Mouse (Mus musculus) kidney, postnatal 4 days (tissue): ENCODE measurements around the gene Idh3g.
A peak's percentile ranks its signal among the peaks of the same experiment; 100 is the strongest.

Experiments used
- DNase-seq, 2 experiments: peaks; one replicate each; pipeline ENCODE4 v3.0.0; 2021; ENCODE audit warnings: mixed read lengths in 2 of 2

Gene Idh3g

DNA sequence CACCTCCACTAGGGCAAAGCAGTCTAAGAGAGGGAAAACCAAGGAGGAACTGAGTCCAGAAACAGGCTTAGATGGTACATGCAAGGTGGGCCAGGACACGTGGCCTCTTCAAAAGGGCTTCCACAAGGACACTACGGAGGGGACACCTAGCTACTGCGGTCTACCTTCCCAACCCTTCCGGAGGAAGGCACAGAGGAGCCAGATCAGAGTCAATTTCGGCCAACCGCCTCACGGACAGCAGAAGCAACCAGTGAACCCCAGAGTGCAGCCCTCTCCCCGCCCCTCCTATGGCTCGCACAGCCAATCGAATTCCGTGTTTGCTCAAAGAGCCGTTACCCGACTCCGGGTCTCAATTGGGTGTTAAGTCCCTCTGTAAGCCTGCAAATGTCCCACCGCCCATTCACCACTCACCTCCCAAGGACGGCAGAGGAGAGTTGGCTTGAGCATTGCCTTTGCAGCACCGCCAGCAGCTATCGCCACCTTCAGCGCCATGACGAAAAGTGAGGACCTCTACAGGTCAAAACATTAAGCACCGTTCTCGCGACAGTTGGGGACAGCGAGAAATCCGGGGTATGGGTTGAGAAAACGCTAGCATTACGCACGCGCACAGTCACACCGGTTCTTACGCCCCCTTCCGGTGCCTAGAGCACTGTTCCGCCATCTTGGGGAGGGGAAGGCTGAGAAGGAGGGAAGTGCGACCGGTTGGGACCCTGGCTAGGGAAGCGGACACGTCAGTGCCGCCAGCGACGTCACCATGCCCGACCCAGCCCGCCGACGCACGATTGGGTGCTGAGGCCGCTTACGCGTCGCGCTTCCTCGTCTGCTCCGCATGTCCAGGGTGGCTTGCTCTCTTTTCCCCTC, at the start of gene Idh3g, which contains the start of gene Ssr4:
TSS of gene Idh3g (minus strand) at position 534 of the 861 bp plus-strand sequence.
TSS of gene Ssr4 (plus strand) at position 665 of the 861 bp plus-strand sequence.
- DNase-seq: peak; percentile 90 to 94

DNA sequence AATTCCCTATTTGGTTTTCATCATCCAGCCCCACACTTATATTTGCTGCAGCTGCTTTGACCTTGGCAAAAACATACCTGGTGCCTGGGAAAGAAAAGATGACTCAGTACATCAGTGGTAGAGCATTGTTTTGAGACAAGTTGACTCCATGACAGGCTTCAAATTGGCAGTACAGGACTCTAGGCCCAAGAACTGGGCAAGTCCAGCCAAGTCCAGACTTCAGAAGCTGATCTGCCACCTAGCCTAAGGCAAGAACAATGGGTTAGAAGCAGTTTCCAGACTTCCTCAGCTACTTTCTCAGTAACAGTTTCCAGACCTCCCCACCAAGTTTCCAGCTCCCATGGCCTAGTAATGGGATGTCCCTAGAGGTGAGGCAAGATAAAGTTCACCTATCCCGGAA, 49.0 kb upstream of the Idh3g start:
- no peak for DNase-seq

DNA sequence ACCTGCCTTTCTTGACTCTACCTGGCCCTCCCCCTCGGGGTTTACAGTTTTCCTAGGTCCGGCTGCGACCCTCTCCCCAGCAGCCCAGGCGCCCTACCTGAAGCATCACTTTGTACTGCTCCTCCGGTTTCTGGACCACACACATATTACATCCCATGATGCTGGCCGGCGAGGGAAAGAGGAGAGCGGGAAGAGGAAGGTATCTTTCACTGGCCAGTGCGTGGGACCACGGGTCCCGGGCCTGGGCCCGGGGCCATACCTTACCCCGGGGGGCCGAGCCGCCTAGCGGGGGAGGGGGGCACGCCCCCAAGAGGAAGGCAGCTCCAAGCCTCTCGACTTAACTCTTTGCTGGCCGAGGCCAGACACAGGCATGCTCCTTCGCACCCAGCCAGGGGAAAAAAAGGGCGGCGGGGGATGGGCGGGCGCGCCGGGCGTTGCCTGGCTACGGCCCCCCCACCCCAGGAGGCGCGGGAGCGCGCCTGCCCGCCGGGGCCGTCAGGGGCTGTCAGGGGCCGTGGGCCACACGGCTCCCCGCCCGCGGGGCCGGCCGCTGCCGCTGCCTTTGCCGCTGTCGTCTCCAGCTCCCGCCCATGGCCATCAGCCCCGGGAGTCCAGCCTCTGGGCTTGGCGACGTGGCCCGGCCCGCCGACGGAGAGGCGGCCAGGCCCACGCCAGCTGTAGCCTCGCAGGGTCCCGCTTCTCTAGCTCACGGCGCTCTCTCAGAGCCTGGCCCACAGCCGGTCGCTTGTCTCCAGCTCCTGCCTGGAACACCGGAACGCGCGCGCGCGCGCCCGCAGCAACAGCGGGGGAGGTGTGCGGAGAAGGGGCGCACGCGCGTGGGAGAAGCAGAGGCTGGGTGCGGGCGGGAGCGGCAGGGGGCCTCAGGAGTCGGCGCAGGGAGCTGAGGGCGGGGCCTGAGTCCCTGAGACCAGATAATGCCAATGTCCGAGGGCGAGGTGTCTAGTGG, 37.8 kb upstream of the Idh3g start, which contains the start of gene Pdzd4:
TSS of gene Pdzd4 (minus strand) at position 785 of the 967 bp plus-strand sequence.
- peak; percentile 75 to 79 for DNase-seq

DNA sequence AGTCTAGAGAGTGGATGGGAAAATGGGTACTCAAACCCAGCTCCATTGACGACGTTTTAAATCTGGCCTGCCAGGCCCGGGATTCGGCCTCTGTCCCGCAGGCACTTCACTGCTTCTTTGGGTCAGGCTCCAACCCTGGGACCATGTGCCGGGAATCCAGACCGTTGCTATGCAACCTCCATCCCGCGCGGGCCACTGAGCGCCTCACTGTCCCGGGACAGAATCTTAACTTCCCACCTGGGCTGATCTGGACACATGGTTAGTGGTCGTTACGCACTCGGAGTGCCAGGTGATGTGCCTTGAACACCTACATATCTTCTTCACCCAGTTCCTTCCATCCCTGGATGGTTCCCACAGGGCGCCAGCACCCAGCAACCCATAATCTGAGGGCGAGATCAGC, 37.0 kb upstream of the Idh3g start:
- peak; percentile 11 to 25 for DNase-seq

DNA sequence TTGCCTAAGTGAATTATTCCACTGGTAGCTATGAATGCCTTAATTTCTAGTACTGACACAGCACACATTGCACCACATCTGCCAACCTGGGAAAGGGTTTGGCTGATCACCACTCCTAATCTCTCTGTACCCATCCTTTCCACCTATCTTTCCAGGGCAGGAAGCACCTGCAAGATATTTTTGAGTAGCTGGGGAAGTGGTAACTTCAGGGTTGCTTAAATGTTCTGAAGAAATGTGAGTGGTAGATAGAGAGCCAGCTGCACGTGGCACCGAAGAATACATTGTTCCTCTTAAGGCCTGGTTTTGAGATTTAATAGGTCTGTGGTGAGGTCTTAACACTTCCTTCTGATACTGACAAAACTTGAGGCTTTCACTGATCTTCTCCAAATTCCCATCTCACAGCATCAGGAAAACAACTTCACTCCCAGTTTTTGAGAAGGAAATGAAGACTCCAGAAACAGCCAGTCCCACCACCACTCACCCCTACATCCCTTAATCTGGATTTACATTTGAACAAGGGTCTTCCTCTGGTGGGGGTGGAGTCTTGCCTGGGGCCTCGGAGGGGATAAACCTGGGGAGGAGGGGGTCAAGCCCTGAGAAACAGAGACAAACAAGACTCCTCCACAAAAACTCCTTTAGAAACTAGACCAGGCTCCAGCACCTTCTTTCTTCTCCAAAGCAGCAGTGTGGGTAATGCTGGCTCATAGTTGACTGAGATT, 30.1 kb upstream of the Idh3g start:
- no peak for DNase-seq

DNA sequence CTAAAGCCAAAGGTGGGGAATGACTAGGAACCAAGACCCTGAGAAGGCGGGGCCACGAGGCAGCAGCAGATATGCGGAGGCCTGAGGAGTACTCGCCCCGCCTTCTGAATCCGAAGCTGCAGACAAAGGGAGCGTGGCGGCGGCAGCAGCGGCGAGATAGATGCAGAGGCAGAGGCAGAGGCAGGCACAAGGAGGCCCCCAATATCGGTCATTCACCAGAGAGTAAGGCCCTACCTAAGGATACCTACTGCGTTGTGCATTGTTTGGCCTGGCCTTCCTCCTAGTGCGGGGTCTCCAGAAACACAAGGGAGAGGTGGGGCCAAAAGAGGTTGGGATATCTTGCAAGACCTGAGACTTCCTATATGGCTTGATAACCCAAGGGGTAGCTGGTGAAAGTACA, 28.4 kb upstream of the Idh3g start:
- peak; percentile 26 to 33 for DNase-seq

DNA sequence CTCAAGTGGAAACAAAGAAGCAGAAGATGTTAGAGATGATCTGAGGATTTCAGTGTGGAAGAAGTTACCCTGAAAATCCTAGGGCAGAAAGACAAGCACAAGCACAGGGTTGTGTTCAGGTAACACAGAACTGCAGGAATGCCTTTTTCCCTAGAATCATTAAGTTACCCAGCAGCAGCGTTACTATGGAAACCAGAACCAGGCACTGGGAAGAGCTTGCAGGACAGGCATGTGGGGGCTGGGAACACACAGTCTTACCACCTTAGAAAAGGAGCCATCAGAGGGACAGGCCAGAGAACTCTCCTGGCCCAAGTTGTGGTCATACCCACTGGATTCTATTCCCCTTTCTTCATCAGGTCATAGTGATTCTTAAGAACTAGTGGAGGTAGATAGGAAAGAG, 19.1 kb upstream of the Idh3g start:
- DNase-seq: no peak

DNA sequence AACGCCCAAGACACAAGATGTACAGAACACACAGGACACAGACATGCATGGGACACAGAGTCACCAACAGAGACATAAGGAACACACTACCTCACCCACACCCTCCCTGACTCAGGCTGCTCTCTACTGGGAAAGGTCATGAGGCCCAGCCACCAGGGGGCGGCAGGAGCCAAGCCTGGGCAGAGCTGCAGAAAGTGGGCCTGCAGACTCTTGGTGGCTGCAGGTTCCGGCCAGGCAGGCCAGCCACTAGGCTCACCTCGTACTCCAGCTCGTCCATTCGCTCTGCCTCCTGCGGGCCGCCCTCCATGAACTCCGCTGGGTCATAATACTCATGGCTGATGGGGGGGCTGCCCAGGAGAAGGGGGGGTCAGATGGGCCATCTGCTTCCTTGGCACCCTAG, 11.8 kb upstream of the Idh3g start:
- peak; percentile 82 to 88 for DNase-seq

DNA sequence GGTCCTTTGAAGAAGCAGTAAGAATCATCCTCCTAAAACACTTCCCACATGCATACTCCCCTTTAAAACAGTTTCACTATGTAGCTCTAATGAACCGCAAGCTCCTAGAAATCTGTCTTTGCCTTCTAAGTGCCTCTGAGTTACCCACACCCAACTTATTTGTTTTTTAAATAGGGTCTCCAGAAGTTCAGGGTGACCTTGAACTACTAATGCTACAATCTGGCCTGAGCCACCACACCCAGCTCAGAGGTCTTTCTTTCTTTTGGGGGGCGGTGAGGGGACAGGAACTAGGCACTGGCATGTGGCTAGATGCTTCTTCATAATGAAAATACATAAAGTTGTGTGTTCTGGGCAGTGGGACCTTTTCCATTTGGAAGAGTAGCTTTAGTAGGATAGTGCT, 10.8 kb upstream of the Idh3g start:
- DNase-seq: no peak

DNA sequence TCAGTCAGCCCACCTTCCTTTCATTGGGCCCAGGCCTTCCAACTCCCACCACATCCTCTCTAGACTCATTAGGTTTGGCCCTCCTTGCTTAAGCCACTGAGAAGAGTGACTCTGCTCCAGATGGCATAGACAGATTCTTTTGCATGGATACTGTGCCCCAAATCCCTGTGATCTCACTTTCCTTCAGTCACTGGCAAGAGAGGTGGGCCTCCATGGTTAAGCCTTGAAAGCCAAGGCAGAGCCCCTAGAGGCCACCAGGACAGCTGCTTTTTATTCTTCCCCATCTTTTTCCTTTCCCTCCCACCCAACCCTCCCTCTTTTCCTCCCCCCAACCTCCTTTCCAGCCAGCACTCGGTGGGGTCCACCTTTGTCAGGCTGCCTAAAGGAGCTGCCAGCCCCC, 6.8 kb upstream of the Idh3g start:
- DNase-seq: no peak

DNA sequence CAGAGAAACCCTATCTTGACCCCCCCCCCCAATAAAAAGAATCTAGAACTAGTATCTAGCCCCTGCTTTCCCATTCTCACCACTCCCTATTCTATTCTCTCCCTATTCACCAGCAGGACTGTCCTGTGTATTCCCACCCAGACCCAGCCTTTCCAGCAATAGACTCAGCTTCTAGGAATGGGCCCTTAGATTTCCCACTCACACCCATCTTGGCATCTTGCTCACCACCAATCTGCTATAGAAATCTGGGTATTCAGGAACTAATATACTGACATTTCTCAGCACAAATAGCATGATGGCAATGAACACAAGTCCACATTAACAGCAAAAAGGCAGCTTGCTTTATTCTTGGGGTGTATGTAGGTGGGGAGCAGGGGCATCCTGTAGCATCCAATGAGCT, 6.3 kb upstream of the Idh3g start:
- no peak for DNase-seq

DNA sequence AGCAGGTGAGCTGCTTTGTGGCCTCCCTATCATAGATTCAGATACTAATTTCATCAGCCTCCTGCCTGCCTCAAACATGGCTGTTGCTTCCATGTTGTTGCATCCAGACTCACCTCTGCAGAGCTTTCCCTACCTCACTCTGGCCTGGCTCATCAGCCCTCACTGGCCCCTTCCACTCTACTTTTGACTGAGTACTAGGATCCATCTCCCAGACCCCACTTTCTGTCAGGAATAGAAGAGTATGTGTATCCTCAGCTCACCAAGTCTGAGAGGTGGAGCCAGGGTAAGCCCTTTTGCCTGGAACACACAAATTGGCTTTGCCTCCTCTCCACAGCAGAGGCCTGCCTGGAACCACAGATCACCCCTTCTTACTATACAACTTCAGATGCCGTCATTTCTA, 1.8 kb upstream of the Idh3g start:
- no peak for DNase-seq

DNA sequence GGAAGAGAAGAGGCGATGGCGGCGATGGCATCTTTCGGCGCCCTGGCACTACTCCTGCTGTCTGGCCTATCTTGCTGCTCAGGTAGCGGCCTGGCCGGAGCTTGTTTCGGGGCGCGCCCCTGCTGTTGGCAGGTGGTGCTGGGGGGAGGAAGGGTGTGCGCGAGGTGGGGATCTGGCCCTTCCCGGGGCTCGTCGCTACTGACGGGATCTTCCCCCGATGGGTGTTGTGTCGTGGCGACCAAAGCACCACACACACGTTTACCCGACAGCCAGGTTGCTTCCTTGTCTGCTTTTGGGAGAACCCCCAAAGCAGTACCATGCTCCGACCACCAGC, 495 bp upstream of the Idh3g start:
- DNase-seq: no peak

DNA sequence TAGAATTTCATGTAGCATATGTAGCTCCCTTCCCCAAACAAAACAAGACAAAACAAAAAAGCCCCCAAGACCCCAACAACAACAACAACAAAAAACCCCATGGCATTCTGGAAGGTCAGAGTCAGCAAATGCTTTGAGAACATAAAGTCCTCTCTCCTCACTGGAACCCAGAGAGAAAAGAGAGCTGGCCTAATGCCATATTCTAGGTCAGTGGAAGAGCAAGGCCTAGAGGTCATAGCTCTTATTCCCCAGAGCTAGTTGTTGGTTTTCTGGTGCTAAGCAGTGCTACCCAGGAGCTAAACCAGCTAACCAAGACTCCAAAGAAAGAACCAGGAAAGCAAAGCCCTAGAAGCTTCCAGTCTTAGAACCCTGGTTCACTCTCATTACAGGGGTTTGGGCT, 1.0 kb downstream of the Idh3g start:
- no peak for DNase-seq

DNA sequence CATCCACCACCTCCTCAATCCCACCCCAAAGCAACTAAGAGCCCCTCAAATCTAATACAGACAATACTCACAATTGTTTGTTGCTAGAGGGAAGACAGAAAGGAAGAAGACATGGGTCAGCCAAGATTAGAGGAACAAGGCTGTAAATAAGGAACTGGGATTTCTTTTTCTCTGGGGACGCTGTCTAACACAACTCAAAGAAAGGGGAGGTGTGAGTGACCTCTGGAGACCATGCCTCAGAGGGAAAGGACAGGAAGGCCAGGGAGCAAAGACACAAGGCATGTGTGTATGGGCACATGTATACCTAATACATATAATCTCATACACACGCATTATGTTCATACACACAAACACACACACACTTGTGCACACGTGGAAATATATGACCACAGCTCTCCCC, 4.5 kb downstream of the Idh3g start:
- DNase-seq: no peak

DNA sequence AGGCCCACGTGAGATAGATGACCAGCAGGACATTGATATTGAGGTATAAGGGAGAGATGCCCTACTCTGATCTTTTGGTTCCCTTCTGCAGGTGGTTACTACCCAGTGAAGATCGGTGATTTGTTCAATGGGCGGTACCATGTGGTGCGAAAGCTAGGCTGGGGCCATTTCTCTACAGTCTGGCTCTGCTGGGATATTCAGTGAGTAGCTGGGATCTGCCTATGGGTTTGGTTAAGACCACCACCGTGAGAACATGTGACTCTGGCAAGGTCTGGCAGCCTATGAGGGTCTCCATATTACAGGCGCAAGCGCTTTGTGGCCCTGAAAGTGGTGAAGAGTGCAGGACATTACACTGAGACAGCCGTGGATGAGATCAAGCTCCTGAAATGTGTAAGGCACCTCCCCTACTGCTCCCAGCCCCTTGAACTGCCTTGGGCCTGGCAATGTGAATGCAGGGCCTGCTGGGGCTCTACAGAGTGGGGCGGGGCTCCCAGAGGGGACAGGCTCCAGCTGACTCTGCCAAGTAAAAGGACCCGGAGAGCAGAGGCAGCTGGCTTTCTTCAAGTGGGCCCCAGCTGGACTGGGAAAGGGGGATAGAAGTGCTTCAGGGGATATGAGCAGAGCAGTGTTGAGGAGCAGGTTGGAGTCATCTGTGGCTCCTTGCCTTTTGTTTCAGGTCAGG, 11.8 kb downstream of the Idh3g start:
- DNase-seq: peak; percentile 62 to 73

DNA sequence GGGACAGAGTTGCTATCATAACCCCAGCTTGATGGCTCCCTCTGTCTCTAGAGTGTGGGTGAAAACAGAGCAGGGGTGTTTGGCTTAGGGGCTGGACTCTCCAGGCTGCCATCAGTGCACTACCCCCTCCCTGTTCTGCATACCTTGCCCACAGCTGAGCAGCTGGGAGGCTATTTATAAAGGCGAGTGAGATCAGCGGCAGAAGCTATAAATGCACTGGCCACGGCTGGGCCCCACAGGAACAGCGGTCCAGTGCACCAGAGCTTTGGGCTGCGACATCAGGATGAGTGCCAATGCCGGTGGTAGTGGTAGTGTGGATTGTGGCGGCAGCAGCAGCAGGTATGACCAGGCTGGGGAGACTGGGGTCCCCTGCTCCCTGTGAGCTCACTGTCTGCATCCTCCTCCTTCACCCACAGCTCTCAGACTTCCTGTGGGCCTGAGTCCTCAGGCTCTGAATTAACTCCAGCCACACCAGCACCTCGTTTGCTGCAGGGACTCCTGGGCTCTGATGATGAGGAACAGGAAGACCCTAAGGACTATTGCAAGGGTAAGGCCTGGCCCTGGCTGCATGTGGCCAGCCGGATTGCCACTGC, 12.4 kb downstream of the Idh3g start, which contains the start of gene Srpk3:
TSS of gene Srpk3 (plus strand) at position 238 of the 593 bp plus-strand sequence.
- DNase-seq: peak; percentile 27 to 53

DNA sequence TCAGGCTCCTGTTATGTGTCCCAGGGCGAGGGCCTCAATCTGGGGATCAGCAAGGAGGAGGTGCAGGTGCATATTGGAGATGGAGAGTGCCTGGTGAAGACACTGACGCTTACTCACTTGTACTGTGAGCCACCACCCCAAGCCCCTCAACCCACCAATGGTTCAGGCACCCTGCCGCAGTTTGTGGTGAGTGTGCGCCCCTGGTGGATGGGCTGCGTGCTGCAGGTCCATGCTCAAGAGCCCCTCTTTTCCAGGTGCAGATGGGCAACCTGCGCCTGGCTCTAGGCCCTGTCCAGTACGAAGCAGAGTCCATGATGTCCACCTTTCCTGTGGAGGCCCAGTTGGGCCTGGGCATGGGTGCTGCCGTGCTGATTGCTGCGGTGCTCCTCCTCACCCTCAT, 19.4 kb downstream of the Idh3g start:
- DNase-seq: peak; percentile 49 to 52

DNA sequence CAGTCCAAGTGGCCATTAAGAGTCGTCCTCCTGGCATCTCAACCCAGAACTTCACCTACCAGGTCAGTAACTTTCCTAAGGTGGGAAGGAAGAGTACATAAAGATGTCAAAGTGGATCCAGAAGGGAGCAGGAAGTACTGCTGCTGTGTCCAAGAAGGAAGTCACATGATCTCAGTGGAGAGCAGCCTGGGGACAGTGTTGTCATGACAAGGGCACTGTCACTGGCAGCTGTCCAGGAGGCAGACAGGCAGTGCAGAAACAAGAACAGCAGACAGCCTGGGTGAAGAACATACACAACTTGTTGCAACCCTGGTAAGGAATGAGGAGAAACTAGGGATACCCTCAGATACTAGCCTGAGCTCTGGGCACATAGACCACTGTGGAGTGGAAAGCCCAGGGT, 21.4 kb downstream of the Idh3g start:
- peak; percentile 62 to 76 for DNase-seq

DNA sequence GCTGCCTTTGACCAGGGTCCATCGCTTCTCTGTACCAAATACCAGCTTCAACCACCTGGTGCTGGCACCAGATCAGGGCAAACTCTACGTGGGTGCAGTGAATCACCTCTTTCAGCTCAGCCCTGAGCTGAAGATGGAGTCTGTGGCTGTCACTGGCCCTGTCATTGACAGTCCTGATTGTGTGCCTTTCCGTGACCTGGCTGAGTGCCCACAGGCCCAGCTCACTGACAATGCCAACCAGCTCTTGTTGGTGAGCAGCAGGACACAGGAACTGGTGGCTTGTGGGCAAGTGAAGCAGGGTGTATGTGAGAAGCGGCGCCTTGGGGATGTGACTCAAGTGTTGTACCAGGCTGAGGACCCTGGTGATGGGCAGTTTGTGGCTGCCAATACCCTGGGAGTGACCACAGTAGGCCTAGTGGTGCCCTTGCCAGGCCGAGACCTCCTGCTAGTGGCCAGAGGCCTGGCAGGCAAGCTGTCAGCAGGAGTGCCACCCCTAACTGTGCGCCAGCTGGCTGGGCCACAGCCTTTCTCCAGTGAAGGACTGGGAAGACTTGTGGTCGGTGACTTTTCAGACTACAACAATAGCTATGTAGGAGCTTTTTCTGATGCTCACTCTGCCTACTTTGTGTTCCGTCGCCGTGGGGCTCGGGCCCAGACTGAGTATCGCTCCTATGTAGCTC, 27.9 kb downstream of the Idh3g start:
- DNase-seq: no peak
